ENCODE assay signal across 17 mouse cellular contexts in genomic region chr11:33929412-33929811, GRCm38 (mm10). TPM values are rescaled to one million over a fixed set of nuclear protein-coding genes. Genes with fewer than 3 reads are reported as not detected.
DNase-seq lines count a peak whose midpoint lies in the region; ATAC-seq lines count a peak whose summit lies in the region.
"Had no signal": no experiment of that assay in that cellular context is flagged by ENCODE, and none has a peak within 500 bp of the region (broad histone marks: within the 10 kb centered on the region; RNA-seq: fewer than 3 reads in every experiment).

No protein-coding gene starts in this region.

- no peak overlapping the region for H3K9ac ChIP-seq in forebrain, embryonic 14.5 days (ENCODE audit: low read length)
- no peak overlapping the region for H3K9ac ChIP-seq in forebrain, embryonic 11.5 days (ENCODE audit: low read length)
- H3K9ac ChIP-seq: embryonic facial prominence, embryonic 13.5 days; forebrain, embryonic 13.5 days; heart, embryonic 12.5 days; hindbrain, embryonic 12.5 days had no signal

- no peak for ATAC-seq in forebrain, embryonic 14.5 days
- ATAC-seq in forebrain, embryonic 11.5 days (replicated peaks; ENCODE audit: low FRiP score) = no peak
- ATAC-seq: CD4-positive, CD25-positive, alpha-beta regulatory T cell, adult 4 months; forebrain, embryonic 13.5 days had no signal

- DNase-seq in forebrain, embryonic 14.5 days (ENCODE audit: low spot score) = peak; percentile 37
- no peak for DNase-seq in forebrain, embryonic 11.5 days (ENCODE audit: low spot score)
- peak; percentile 89 for DNase-seq in heart, adult 11 months
- no peak for DNase-seq in heart, postnatal 36 days
- DNase-seq in right cerebral cortex, adult 2 months (ENCODE audit: low spot score in 2 of 2) = peak; percentile 29 to 39
- no peak for DNase-seq in right cerebral cortex, postnatal 36 days (ENCODE audit: low spot score in 2 of 2)
- no peak for DNase-seq in layer of hippocampus, postnatal 14 days (ENCODE audit: low spot score in 2 of 2)
- DNase-seq: adrenal gland, adult 8-10 months; cerebellum, adult 11-12 months; cerebellum, adult 9-10 months; cerebellum, postnatal 25 days had no signal

- H3K9me3 ChIP-seq in forebrain, embryonic 14.5 days (replicated peaks; ENCODE audit: control insufficient read depth, low read length) = no peaks in the 10 kb centered on the region
- H3K9me3 ChIP-seq in forebrain, embryonic 11.5 days (ENCODE audit: control insufficient read depth, low read length) = no peaks in the 10 kb centered on the region
- H3K9me3 ChIP-seq: embryonic facial prominence, embryonic 13.5 days; forebrain, embryonic 13.5 days; heart, embryonic 12.5 days; hindbrain, embryonic 12.5 days had no signal

- peaks cover 3% of the 10 kb centered on the region; the same call in 1 of the 2 replicates for H3K4me1 ChIP-seq in forebrain, embryonic 14.5 days (ENCODE audit: control insufficient read depth, insufficient read depth, low read length)
- no peaks in the 10 kb centered on the region for H3K4me1 ChIP-seq in forebrain, embryonic 11.5 days (replicated peaks; ENCODE audit: control insufficient read depth, insufficient read depth, low read length)
- H3K4me1 ChIP-seq: heart, embryonic 12.5 days; hindbrain, embryonic 12.5 days had no signal

- 67% methylated on average over 11 of the region's 11 CpGs for WGBS in forebrain, embryonic 14.5 days
- 84% methylated on average over 11 of the region's 11 CpGs for WGBS in forebrain, embryonic 11.5 days

- intact Hi-C loops in heart, postnatal 36 days (cut with DNase I) = loop anchor here (5.0 kb wide), 1 partner anchor 283 kb away; no protein-coding TSS in a partner anchor

- H3K36me3 ChIP-seq in forebrain, embryonic 14.5 days (ENCODE audit: control insufficient read depth, insufficient read depth, low read length) = no peaks in the 10 kb centered on the region
- H3K36me3 ChIP-seq in forebrain, embryonic 11.5 days (ENCODE audit: control insufficient read depth, insufficient read depth, low read length) = no peaks in the 10 kb centered on the region
- H3K36me3 ChIP-seq: embryonic facial prominence, embryonic 13.5 days; G1E; heart, embryonic 12.5 days; hindbrain, embryonic 12.5 days had no signal

- H3K27me3 ChIP-seq in forebrain, embryonic 14.5 days (replicated peaks; ENCODE audit: control insufficient read depth, insufficient read depth, low read length) = no peaks in the 10 kb centered on the region
- no peaks in the 10 kb centered on the region for H3K27me3 ChIP-seq in forebrain, embryonic 11.5 days (ENCODE audit: control insufficient read depth, insufficient read depth, low read length)
- H3K27me3 ChIP-seq: forebrain, embryonic 13.5 days had no signal

- no peak overlapping the region for H3K27ac ChIP-seq in forebrain, embryonic 14.5 days (ENCODE audit: low read depth, low read length)
- H3K27ac ChIP-seq in forebrain, embryonic 11.5 days (ENCODE audit: low read depth, low read length) = no peak overlapping the region
- H3K27ac ChIP-seq: embryonic facial prominence, embryonic 13.5 days; forebrain, embryonic 13.5 days; hindbrain, embryonic 12.5 days had no signal

- no peak overlapping the region for H3K4me2 ChIP-seq in forebrain, embryonic 14.5 days (ENCODE audit: low read length)
- H3K4me2 ChIP-seq in forebrain, embryonic 11.5 days (ENCODE audit: low read depth, low read length, severe bottlenecking) = no peak overlapping the region
- H3K4me2 ChIP-seq: embryonic facial prominence, embryonic 13.5 days; forebrain, embryonic 13.5 days; heart, embryonic 12.5 days; hindbrain, embryonic 12.5 days had no signal

- no peak overlapping the region for H3K4me3 ChIP-seq in forebrain, embryonic 14.5 days (ENCODE audit: low read depth, low read length)
- no peak overlapping the region for H3K4me3 ChIP-seq in forebrain, embryonic 11.5 days (ENCODE audit: low read depth, low read length)
- H3K4me3 ChIP-seq: embryonic facial prominence, embryonic 13.5 days; forebrain, embryonic 13.5 days; heart, embryonic 12.5 days; hindbrain, embryonic 12.5 days had no signal

RNA-seq across cellular contexts. Expression of gene Kcnmb1, which starts 33.4 kb away (rescaled TPM):
- polyA plus RNA-seq in forebrain, embryonic 14.5 days (2014; fragmentation: Nextera tagmentation; extraction: Ambion mirVana) = 0.09 and 0.22 TPM in 2 replicates
- 0.05 TPM in 1 of 2 replicates, not detected in the other for polyA plus RNA-seq in forebrain, embryonic 11.5 days (2014; fragmentation: Nextera tagmentation; extraction: Ambion mirVana)
- total RNA-seq in heart, postnatal 36 days (2021) = under 1 TPM; 0.84 to 0.97 TPM
- under 1 TPM; 0.16 to 0.26 TPM for total RNA-seq in layer of hippocampus, postnatal 14 days (2021)
- polyA plus RNA-seq: G1E had no signal

Comparison
In these comparisons a context has a peak if more than half of its experiments do, and no peak if none do; other contexts are left out.
1. DNase-seq: peak in forebrain, embryonic 14.5 days (single experiment), heart, adult 11 months (single experiment) and right cerebral cortex, adult 2 months (2 of 2); none in forebrain, embryonic 11.5 days (single experiment), heart, postnatal 36 days (0 of 2), right cerebral cortex, postnatal 36 days (0 of 2) and layer of hippocampus, postnatal 14 days (0 of 2).